20 mouse cellular contexts compared by ENCODE assay signal in the genomic region with DNA sequence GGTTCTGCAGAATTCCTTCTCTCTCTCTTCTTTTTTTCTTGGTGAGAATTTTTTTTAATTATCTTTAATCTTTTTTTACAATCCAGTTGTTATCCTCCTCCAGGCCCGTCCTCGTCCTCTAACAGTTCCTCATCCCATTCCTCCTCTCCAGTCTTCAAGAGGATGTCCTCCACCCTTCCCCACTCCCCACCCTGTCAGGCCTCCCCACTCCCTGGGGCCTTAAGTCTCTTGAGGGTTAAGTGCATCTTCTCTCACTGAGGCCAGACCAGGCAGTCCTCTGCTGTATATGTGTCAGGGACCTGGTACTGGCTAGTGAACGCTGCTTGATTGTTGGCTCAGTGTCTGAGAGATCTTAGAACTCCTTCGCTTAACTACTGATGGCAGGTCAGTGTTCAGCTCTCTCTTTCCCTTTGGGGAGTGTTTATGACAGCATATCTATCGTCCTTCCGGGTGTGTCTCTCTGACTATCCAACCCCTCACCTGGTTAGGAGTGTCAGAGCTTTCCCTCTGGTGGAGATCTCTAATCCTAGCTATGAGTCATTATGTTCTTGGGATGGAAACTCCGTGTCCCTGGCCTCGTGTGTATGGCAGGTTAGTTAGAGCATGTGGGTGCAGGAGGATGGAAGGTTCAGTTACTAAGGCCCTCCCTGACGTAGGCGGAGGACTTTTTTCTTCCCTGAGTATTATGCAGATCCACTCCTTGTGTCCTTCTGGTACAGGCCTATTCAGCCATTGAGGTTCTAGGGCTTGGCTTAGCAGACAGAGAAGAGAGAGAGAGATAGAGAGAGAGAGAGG. TPM values are rescaled to one million over a fixed set of nuclear protein-coding genes. Genes with fewer than 3 reads are reported as not detected.
DNase-seq lines count a peak whose midpoint lies in the region; ATAC-seq and TF ChIP-seq lines count a peak whose summit lies in the region.
"Had no signal": no experiment of that assay in that cellular context is flagged by ENCODE, and none has a peak within 500 bp of the region (broad histone marks: within the 10 kb centered on the region; RNA-seq: fewer than 3 reads in every experiment).

No protein-coding gene starts in this region.

- TF ChIP-seq CTCF in heart, postnatal 0 days (IDR thresholded peaks at IDR 0.05; ENCODE audit: low read depth): no peak

- no peak for TF ChIP-seq EP300 in heart, postnatal 0 days (IDR thresholded peaks at IDR 0.05; ENCODE audit: low read depth)

- H3K9ac ChIP-seq in embryonic facial prominence, embryonic 13.5 days: peak overlapping the region; percentile 44
- H3K9ac ChIP-seq in heart, postnatal 0 days (replicated peaks; ENCODE audit: low read depth, low read length): no peak overlapping the region; the same call in 1 of the 2 replicates
- H3K9ac ChIP-seq: forebrain, postnatal 0 days; midbrain, embryonic 15.5 days had no signal

- no peak overlapping the region for H3K27ac ChIP-seq in embryonic facial prominence, embryonic 13.5 days
- H3K27ac ChIP-seq in embryonic facial prominence, embryonic 10.5 days (replicated peaks): no peak overlapping the region
- H3K27ac ChIP-seq in heart, postnatal 0 days (ENCODE audit: low read depth): peak overlapping the region; percentile 18; the same call in 1 of the 2 replicates
- H3K27ac ChIP-seq: midbrain, embryonic 15.5 days had no signal

- no peak overlapping the region for H3ac ChIP-seq in myocyte (ENCODE audit: control insufficient read depth, insufficient read length)

- H3K27me3 ChIP-seq in embryonic facial prominence, embryonic 13.5 days: no peaks in the 10 kb centered on the region
- peaks cover 21% of the 10 kb centered on the region; the same call in 1 of the 2 replicates for H3K27me3 ChIP-seq in embryonic facial prominence, embryonic 10.5 days (replicated peaks; ENCODE audit: low read depth, poor library complexity, severe bottlenecking)
- H3K27me3 ChIP-seq in heart, postnatal 0 days (ENCODE audit: control insufficient read depth, insufficient read depth, low read length): no peaks in the 10 kb centered on the region
- H3K27me3 ChIP-seq in myocyte (ENCODE audit: control insufficient read depth, insufficient read depth, insufficient read length): no peaks in the 10 kb centered on the region
- H3K27me3 ChIP-seq: heart, embryonic 12.5 days had no signal

- no peak for ATAC-seq in embryonic facial prominence, embryonic 13.5 days (ENCODE audit: insufficient number of reproducible peaks, insufficient read depth, low FRiP score, low TSS enrichment, low read depth)
- no peak for ATAC-seq in heart, postnatal 0 days (ENCODE audit: insufficient read depth, low read depth)
- ATAC-seq: forebrain, postnatal 0 days; hindbrain, embryonic 16.5 days; midbrain, embryonic 15.5 days had no signal

- peaks cover 85% of the 10 kb centered on the region for H3K4me1 ChIP-seq in embryonic facial prominence, embryonic 13.5 days
- peaks cover 44% of the 10 kb centered on the region for H3K4me1 ChIP-seq in embryonic facial prominence, embryonic 10.5 days
- peaks cover 80% of the 10 kb centered on the region for H3K4me1 ChIP-seq in heart, postnatal 0 days (ENCODE audit: control insufficient read depth, insufficient read depth)

- H3K9me3 ChIP-seq in embryonic facial prominence, embryonic 13.5 days: no peaks in the 10 kb centered on the region
- H3K9me3 ChIP-seq in embryonic facial prominence, embryonic 10.5 days: no peaks in the 10 kb centered on the region
- H3K9me3 ChIP-seq in heart, postnatal 0 days (replicated peaks; ENCODE audit: control insufficient read depth, low read length): no peaks in the 10 kb centered on the region
- H3K9me3 ChIP-seq: heart, embryonic 12.5 days; midbrain, embryonic 15.5 days had no signal

- no peak overlapping the region for H3K4me3 ChIP-seq in embryonic facial prominence, embryonic 13.5 days
- no peak overlapping the region for H3K4me3 ChIP-seq in embryonic facial prominence, embryonic 10.5 days
- no peak overlapping the region for H3K4me3 ChIP-seq in heart, postnatal 0 days (ENCODE audit: low read depth, low read length)
- no peak overlapping the region for H3K4me3 ChIP-seq in myocyte
- H3K4me3 ChIP-seq: heart, embryonic 12.5 days; midbrain, embryonic 15.5 days had no signal

- no peak for DNase-seq in embryonic facial prominence, embryonic 10.5 days (ENCODE audit: low spot score)
- no peak for DNase-seq in heart, postnatal 0 days (ENCODE audit: low spot score)
- no peak for DNase-seq in heart, postnatal 4 days
- peak; percentile 91 for DNase-seq in fat pad, adult 2 months (ENCODE audit: extremely low read depth, low read depth, low spot score)
- DNase-seq in thymus, postnatal 14 days: no peak
- no peak for DNase-seq in thymus, postnatal 4 days
- DNase-seq: adrenal gland, postnatal 14 days; cerebellum, adult 18-20 months; cerebellum, postnatal 36 days; forebrain, postnatal 0 days; kidney, adult 8-10 months; kidney, postnatal 36 days; layer of hippocampus, adult 9-11 months; lung, adult 2 months; thymus, adult 18-20 months had no signal

- no peak for TF ChIP-seq POLR2A in myocyte (IDR thresholded peaks at IDR 0.05; ENCODE audit: insufficient read length, low read depth)

- H3K36me3 ChIP-seq in embryonic facial prominence, embryonic 13.5 days: peaks cover 5% of the 10 kb centered on the region
- peaks cover 3% of the 10 kb centered on the region for H3K36me3 ChIP-seq in embryonic facial prominence, embryonic 10.5 days (replicated peaks)
- peaks cover 15% of the 10 kb centered on the region for H3K36me3 ChIP-seq in heart, postnatal 0 days (replicated peaks; ENCODE audit: control insufficient read depth, insufficient read depth, low read length)
- peaks cover 13% of the 10 kb centered on the region for H3K36me3 ChIP-seq in myocyte (ENCODE audit: control insufficient read depth, insufficient read depth)
- H3K36me3 ChIP-seq: midbrain, embryonic 15.5 days had no signal

- WGBS in embryonic facial prominence, embryonic 13.5 days: 82% methylated on average over 10 of the region's 10 CpGs
- 84% methylated on average over 10 of the region's 10 CpGs for WGBS in embryonic facial prominence, embryonic 10.5 days
- 58% methylated on average over 10 of the region's 10 CpGs for WGBS in heart, postnatal 0 days

- 0 out of 2 replicates have a peak overlapping the region, but pooled peaks have one; percentile 24 for H3K4me2 ChIP-seq in embryonic facial prominence, embryonic 13.5 days
- H3K4me2 ChIP-seq in heart, postnatal 0 days (ENCODE audit: low read depth, low read length): 0 out of 2 replicates have a peak overlapping the region, but pooled peaks have one; percentile 7
- peak overlapping the region; percentile 100 for H3K4me2 ChIP-seq in myocyte (ENCODE audit: low read depth)
- H3K4me2 ChIP-seq: heart, embryonic 12.5 days; midbrain, embryonic 15.5 days had no signal

- H3K79me2 ChIP-seq in myocyte (ENCODE audit: control insufficient read depth, insufficient read depth): peaks cover 98% of the 10 kb centered on the region

TF ChIP-seq in myocyte, 11 proteins besides CTCF, POLR2A, EP300 and RAD21 (continues in another document):
- TF ChIP-seq MYOD1 (IDR thresholded peaks at IDR 0.05; ENCODE audit: control insufficient read depth in 1 of 3, insufficient read length in 2 of 3, low read depth in 2 of 3): no peak
- no peak for TF ChIP-seq MYOG (IDR thresholded peaks at IDR 0.05; ENCODE audit: control insufficient read depth in 1 of 3, insufficient read depth in 1 of 3, insufficient read length in 2 of 3, low read depth in 2 of 3)
- no peak for TF ChIP-seq USF1 (IDR thresholded peaks at IDR 0.05; ENCODE audit: low read depth)
- TF ChIP-seq SRF (IDR thresholded peaks at IDR 0.05; ENCODE audit: control insufficient read depth, insufficient read length, low read depth): no peak
- TF ChIP-seq MAX (IDR thresholded peaks at IDR 0.05; ENCODE audit: low read depth): no peak
- TF ChIP-seq E2F4 (IDR thresholded peaks at IDR 0.05; ENCODE audit: insufficient read depth): no peak
- no peak for TF ChIP-seq REST (IDR thresholded peaks at IDR 0.05; ENCODE audit: insufficient read depth, insufficient read length)
- TF ChIP-seq POLR2AphosphoS2 (IDR thresholded peaks at IDR 0.05; ENCODE audit: insufficient read length, low read depth): no peak
- no peak for TF ChIP-seq TCF3 (IDR thresholded peaks at IDR 0.05; ENCODE audit: insufficient read length, low read depth)

RNA-seq across cellular contexts. Expression of a gene that starts 5.9 kb away (rescaled TPM):
- 51.0 and 57.8 TPM in 2 replicates for polyA plus RNA-seq in embryonic facial prominence, embryonic 13.5 days (2015; fragmentation: Nextera tagmentation; extraction: Ambion mirVana)
- polyA plus RNA-seq in embryonic facial prominence, embryonic 10.5 days (2016; fragmentation: Nextera tagmentation; extraction: Ambion mirVana): 9.3 and 10.0 TPM in 2 replicates
- 122 and 135 TPM in 2 replicates for total RNA-seq in heart, postnatal 0 days (2014; rRNA removed; ENCODE audit: low replicate concordance)
- 56.8 and 59.1 TPM in 2 replicates for polyA plus RNA-seq in heart, postnatal 0 days (2015; fragmentation: Nextera tagmentation; extraction: Ambion mirVana)
- total RNA-seq in heart, postnatal 4 days (2021): 100 to 1,000 TPM; 303 to 328 TPM
- 93.3 TPM for polyA plus RNA-seq in myocyte (2012; fragmentation: generic; extraction: Trizol)

RNA-seq across cellular contexts. Expression of a gene that starts 28.2 kb away (rescaled TPM):
- polyA plus RNA-seq in embryonic facial prominence, embryonic 13.5 days (2015; fragmentation: Nextera tagmentation; extraction: Ambion mirVana): 481 and 529 TPM in 2 replicates
- 550 and 554 TPM in 2 replicates for polyA plus RNA-seq in embryonic facial prominence, embryonic 10.5 days (2016; fragmentation: Nextera tagmentation; extraction: Ambion mirVana)
- total RNA-seq in heart, postnatal 0 days (2014; rRNA removed; ENCODE audit: low replicate concordance): 407 and 439 TPM in 2 replicates
- 172 and 173 TPM in 2 replicates for polyA plus RNA-seq in heart, postnatal 0 days (2015; fragmentation: Nextera tagmentation; extraction: Ambion mirVana)
- total RNA-seq in heart, postnatal 4 days (2021): 100 to 1,000 TPM; 357 to 371 TPM
- 896 TPM for polyA plus RNA-seq in myocyte (2012; fragmentation: generic; extraction: Trizol)

RNA-seq across cellular contexts. Expression of a gene that starts 41.4 kb away (rescaled TPM):
- polyA plus RNA-seq in embryonic facial prominence, embryonic 13.5 days (2015; fragmentation: Nextera tagmentation; extraction: Ambion mirVana): 33.6 and 34.5 TPM in 2 replicates
- polyA plus RNA-seq in embryonic facial prominence, embryonic 10.5 days (2016; fragmentation: Nextera tagmentation; extraction: Ambion mirVana): 45.2 and 47.8 TPM in 2 replicates
- total RNA-seq in heart, postnatal 0 days (2014; rRNA removed; ENCODE audit: low replicate concordance): 9.8 and 18.0 TPM in 2 replicates
- 8.2 and 10.4 TPM in 2 replicates for polyA plus RNA-seq in heart, postnatal 0 days (2015; fragmentation: Nextera tagmentation; extraction: Ambion mirVana)
- 1 to 10 TPM; 8.3 to 9.6 TPM for total RNA-seq in heart, postnatal 4 days (2021)
- 24.9 TPM for polyA plus RNA-seq in myocyte (2012; fragmentation: generic; extraction: Trizol)

RNA-seq across cellular contexts. Expression of a gene that starts 53.3 kb away (rescaled TPM):
- 187 and 189 TPM in 2 replicates for polyA plus RNA-seq in embryonic facial prominence, embryonic 13.5 days (2015; fragmentation: Nextera tagmentation; extraction: Ambion mirVana)
- polyA plus RNA-seq in embryonic facial prominence, embryonic 10.5 days (2016; fragmentation: Nextera tagmentation; extraction: Ambion mirVana): 212 and 216 TPM in 2 replicates
- 55.1 and 57.9 TPM in 2 replicates for total RNA-seq in heart, postnatal 0 days (2014; rRNA removed; ENCODE audit: low replicate concordance)
- polyA plus RNA-seq in heart, postnatal 0 days (2015; fragmentation: Nextera tagmentation; extraction: Ambion mirVana): 47.6 and 51.5 TPM in 2 replicates
- total RNA-seq in heart, postnatal 4 days (2021): 10 to 100 TPM; 62.5 to 63.8 TPM
- polyA plus RNA-seq in myocyte (2012; fragmentation: generic; extraction: Trizol): 81.5 TPM

Comparison
In these comparisons a context has a peak if more than half of its experiments do, and no peak if none do; other contexts are left out.
1. H3K4me2 ChIP-seq: peak in every context shown above with its lines; median percentile 100 in myocyte; 24 in embryonic facial prominence, embryonic 13.5 days; 7 in heart, postnatal 0 days.